8 mouse cellular contexts compared by ENCODE assay signal in genomic region chr11:58322824-58323569, GRCm38 (mm10). TPM values are rescaled to one million over a fixed set of nuclear protein-coding genes. Genes with fewer than 3 reads are reported as not detected.
DNase-seq lines count a peak whose midpoint lies in the region; ATAC-seq and TF ChIP-seq lines count a peak whose summit lies in the region.

No protein-coding gene starts in this region.

- peak overlapping the region; percentile 64 for H3K9ac ChIP-seq in intestine, postnatal 0 days (ENCODE audit: low read depth, low read length)

- H3K27ac ChIP-seq in intestine, postnatal 0 days (ENCODE audit: low read depth, low read length) = peak overlapping the region; percentile 93
- peak overlapping the region; percentile 91 for H3K27ac ChIP-seq in midbrain, embryonic 10.5 days (replicated peaks)

- H3K4me1 ChIP-seq in intestine, postnatal 0 days (replicated peaks; ENCODE audit: control insufficient read depth, insufficient read depth, low read length) = 0 out of 2 replicates have a peak, but pooled peaks cover 3% of the 10 kb centered on the region
- peaks cover 26% of the 10 kb centered on the region for H3K4me1 ChIP-seq in midbrain, embryonic 10.5 days

- peak; percentile 99 for ATAC-seq in intestine, postnatal 0 days

- no peaks in the 10 kb centered on the region for H3K27me3 ChIP-seq in intestine, postnatal 0 days (replicated peaks; ENCODE audit: control insufficient read depth, insufficient read depth, low read length)
- no peaks in the 10 kb centered on the region for H3K27me3 ChIP-seq in midbrain, embryonic 10.5 days (ENCODE audit: low read depth, poor library complexity, severe bottlenecking)

- no peaks in the 10 kb centered on the region for H3K9me3 ChIP-seq in intestine, postnatal 0 days (ENCODE audit: control insufficient read depth)
- no peaks in the 10 kb centered on the region for H3K9me3 ChIP-seq in midbrain, embryonic 10.5 days (replicated peaks)

- TF ChIP-seq CTCF in intestine, postnatal 0 days (IDR thresholded peaks at IDR 0.05; ENCODE audit: low read depth) = peak; percentile 17; the same call in 1 of the 2 replicates

- WGBS in intestine, postnatal 0 days = under 1% methylated on average over 63 of the region's 63 CpGs
- under 1% methylated on average over 55 of the region's 63 CpGs for WGBS in midbrain, embryonic 10.5 days

- peak; percentile 99 for DNase-seq in adrenal gland, postnatal 10 days
- peak; percentile 97 for DNase-seq in embryo, embryonic 9.5 days (ENCODE audit: extremely low spot score)
- peak; percentile 92 to 97 for DNase-seq in gastrocnemius, postnatal 4 days (ENCODE audit: low spot score in 2 of 2)
- peak; percentile 96 for DNase-seq in left cerebral cortex, postnatal 36 days (ENCODE audit: low spot score in 2 of 2)
- peak; percentile 97 for DNase-seq in midbrain, embryonic 10.5 days (ENCODE audit: low spot score)
- peak; percentile 94 to 95 for DNase-seq in right cerebral cortex, postnatal 36 days (ENCODE audit: low spot score in 2 of 2)
- peak; percentile 95 to 96 for DNase-seq in urinary bladder, postnatal 4 days (ENCODE audit: low spot score in 2 of 2)

- peak overlapping the region; percentile 89 for H3K4me2 ChIP-seq in intestine, postnatal 0 days (replicated peaks; ENCODE audit: low read depth)

- H3K4me3 ChIP-seq in intestine, postnatal 0 days (ENCODE audit: low read depth, low read length) = peak overlapping the region; percentile 84
- H3K4me3 ChIP-seq in midbrain, embryonic 10.5 days = peak overlapping the region; percentile 74

- H3K36me3 ChIP-seq in intestine, postnatal 0 days (ENCODE audit: control insufficient read depth, insufficient read depth) = peaks cover 24% of the 10 kb centered on the region
- H3K36me3 ChIP-seq in midbrain, embryonic 10.5 days = peaks cover 32% of the 10 kb centered on the region

- intact Hi-C loops in left cerebral cortex, postnatal 36 days (cut with DNase I) = no loop called here

RNA-seq across cellular contexts. Expression of gene Zfp672, which starts 7.1 kb away (rescaled TPM):
- total RNA-seq in adrenal gland, postnatal 10 days (2021) = 10 to 100 TPM; 50.9 to 60.2 TPM
- 10 to 100 TPM; 34.3 to 40.7 TPM for total RNA-seq in gastrocnemius, postnatal 4 days (2021)
- 32.0 and 33.8 TPM in 2 replicates for polyA plus RNA-seq in intestine, postnatal 0 days (2015; fragmentation: Nextera tagmentation; extraction: Ambion mirVana)
- total RNA-seq in left cerebral cortex, postnatal 36 days (2021) = 10 to 100 TPM; 42.5 to 57.4 TPM
- polyA plus RNA-seq in midbrain, embryonic 10.5 days (2016; fragmentation: Nextera tagmentation; extraction: Ambion mirVana) = 25.1 and 29.2 TPM in 2 replicates

RNA-seq across cellular contexts. Expression of gene Sh3bp5l, which starts 7.5 kb away (rescaled TPM):
- 10 to 100 TPM; 36.6 to 46.1 TPM for total RNA-seq in adrenal gland, postnatal 10 days (2021)
- 10 to 100 TPM; 31.0 to 36.5 TPM for total RNA-seq in gastrocnemius, postnatal 4 days (2021)
- polyA plus RNA-seq in intestine, postnatal 0 days (2015; fragmentation: Nextera tagmentation; extraction: Ambion mirVana) = 13.2 and 14.7 TPM in 2 replicates
- total RNA-seq in left cerebral cortex, postnatal 36 days (2021) = 10 to 100 TPM; 53.6 to 57.8 TPM
- polyA plus RNA-seq in midbrain, embryonic 10.5 days (2016; fragmentation: Nextera tagmentation; extraction: Ambion mirVana) = 46.3 and 53.4 TPM in 2 replicates

RNA-seq across cellular contexts. Expression of gene Zfp692, which starts 16.1 kb away (rescaled TPM):
- 10 to 100 TPM in 1 of 2 experiments, 1 to 10 TPM in 1; 6.9 to 13.1 TPM for total RNA-seq in adrenal gland, postnatal 10 days (2021)
- 1 to 10 TPM; 6.1 to 6.9 TPM for total RNA-seq in gastrocnemius, postnatal 4 days (2021)
- polyA plus RNA-seq in intestine, postnatal 0 days (2015; fragmentation: Nextera tagmentation; extraction: Ambion mirVana) = 3.9 and 4.7 TPM in 2 replicates
- 10 to 100 TPM; 17.8 to 31.5 TPM for total RNA-seq in left cerebral cortex, postnatal 36 days (2021)
- 25.9 and 26.8 TPM in 2 replicates for polyA plus RNA-seq in midbrain, embryonic 10.5 days (2016; fragmentation: Nextera tagmentation; extraction: Ambion mirVana)

RNA-seq across cellular contexts. Expression of gene 4930438A08Rik, which starts 48.4 kb away (rescaled TPM):
- total RNA-seq in adrenal gland, postnatal 10 days (2021) = under 1 TPM; 0.21 to 0.36 TPM
- total RNA-seq in gastrocnemius, postnatal 4 days (2021) = not detected
- polyA plus RNA-seq in intestine, postnatal 0 days (2015; fragmentation: Nextera tagmentation; extraction: Ambion mirVana) = not detected in 2 replicates
- total RNA-seq in left cerebral cortex, postnatal 36 days (2021) = not detected
- polyA plus RNA-seq in midbrain, embryonic 10.5 days (2016; fragmentation: Nextera tagmentation; extraction: Ambion mirVana) = not detected in 2 replicates

RNA-seq across cellular contexts. Expression of gene Lypd8, which starts 55.8 kb away (rescaled TPM):
- not detected for total RNA-seq in adrenal gland, postnatal 10 days (2021)
- not detected for total RNA-seq in gastrocnemius, postnatal 4 days (2021)
- 1,454 and 1,717 TPM in 2 replicates for polyA plus RNA-seq in intestine, postnatal 0 days (2015; fragmentation: Nextera tagmentation; extraction: Ambion mirVana)
- not detected for total RNA-seq in left cerebral cortex, postnatal 36 days (2021)
- polyA plus RNA-seq in midbrain, embryonic 10.5 days (2016; fragmentation: Nextera tagmentation; extraction: Ambion mirVana) = not detected in 2 replicates

Comparison
In these comparisons a context has a peak if more than half of its experiments do, and no peak if none do; other contexts are left out.
1. Peak in every context shown above with its lines: DNase-seq, ATAC-seq, H3K4me3 ChIP-seq and H3K27ac ChIP-seq.